Mouse (Mus musculus) left cerebral cortex, adult 2 months (tissue): ENCODE measurements at regions not wholly inside any gene's neighbourhood (a gene's known extent, or its start where the extent isn't known, plus 50 kb on each side); places are given as distances from the start of the nearest gene placed in this dataset.

Source experiments
- DNase-seq, 2 experiments: peaks; one replicate each; pipeline ENCODE4 v3.0.0; 2021 to 2022; ENCODE audit warnings: low spot score in 2 of 2, mixed read lengths in 1 of 2; ENCODE audit errors: extremely low spot score in 1 of 2
- H3K27ac ChIP-seq: fragments of 200-600 bp; 2 replicates; pipeline ENCODE4 v1.8.1; 2022
- H3K4me3 ChIP-seq: fragments of 200-600 bp; 2 replicates; pipeline ENCODE4 v1.8.1; 2022
- CTCF ChIP-seq: fragments of 200-600 bp; IDR thresholded peaks from 2 replicates; pipeline ENCODE4 v1.8.1; 2022; ENCODE audit warnings: antibody characterized with exemption, mild to moderate bottlenecking, moderate library complexity
- intact Hi-C: fragments of 180-260 bp; cut with DNase I; formaldehyde crosslinking; loops from one replicate; pipeline ENCODE4 v1.15.1; 2025

- Histone ChIP-seq H3K4me3 (no peak overlapping the region), H3K27ac (no peak overlapping the region)
- DNase-seq, result no peak
- intact Hi-C loops, result loop anchor here (10.0 kb wide), 1 partner anchor 614 kb away; no protein-coding TSS in a partner anchor
- no peak for TF ChIP-seq CTCF
Observed at GRCm38 (mm10) chr13:21889244-21889643, 55.6 kb upstream of the Zfp184 start.
